Mouse (Mus musculus): Measurements from ENCODE around the gene Gpn2. TPM values are rescaled to one million over a fixed set of nuclear protein-coding genes. Genes with fewer than 3 reads are reported as not detected.

Gene Gpn2
- total RNA-seq, 2 experiments from 2014 or later: 5.1 to 5.4 TPM

- no peak for DNase-seq
- intact Hi-C loops (cut with DNase I; ENCODE audit: low total_unique reads): no loop called here
These were observed 6.2 kb upstream of the Gpn2 start for GRCm38 (mm10) chr4:133577983-133578382.

GRCm38 (mm10) chr4:133583690-133584058 lies 488 bp upstream of the Gpn2 start:
- intact Hi-C loops (cut with DNase I; ENCODE audit: low total_unique reads): no loop called here

GRCm38 (mm10) chr4:133592570-133592969 lies 8.4 kb downstream of the Gpn2 start:
- intact Hi-C loops (cut with DNase I; ENCODE audit: low total_unique reads): loop anchor here (5.0 kb wide), 1 partner anchor 240 kb away; no protein-coding TSS in a partner anchor
- peak; percentile 45 for DNase-seq

More at GRCm38 (mm10) chr4:133583690-133584058, 488 bp upstream of the Gpn2 start:
- DNase-seq: no peak

GRCm38 (mm10) chr4:133595538-133595937 lies 11.4 kb downstream of the Gpn2 start:
- no peak for DNase-seq
- intact Hi-C loops (cut with DNase I; ENCODE audit: low total_unique reads): loop anchor here (5.0 kb wide), 1 partner anchor 52 kb away; no protein-coding TSS in a partner anchor

GRCm38 (mm10) chr4:133596084-133596483 lies 11.9 kb downstream of the Gpn2 start:
- no peak for DNase-seq
- intact Hi-C loops (cut with DNase I; ENCODE audit: low total_unique reads): loop anchor here (5.0 kb wide), 1 partner anchor 51 kb away; no protein-coding TSS in a partner anchor

- intact Hi-C loops (cut with DNase I; ENCODE audit: low total_unique reads): loop anchor here (5.0 kb wide), 1 partner anchor 49 kb away; no protein-coding TSS in a partner anchor
- no peak for DNase-seq
These were observed 14.5 kb downstream of the Gpn2 start for GRCm38 (mm10) chr4:133598616-133599015.

GRCm38 (mm10) chr4:133599116-133599515 lies 15.0 kb downstream of the Gpn2 start:
- intact Hi-C loops (cut with DNase I; ENCODE audit: low total_unique reads): loop anchor here (5.0 kb wide), 1 partner anchor 48 kb away; no protein-coding TSS in a partner anchor
- DNase-seq: no peak

- DNase-seq: peak; percentile 92
- intact Hi-C loops (cut with DNase I; ENCODE audit: low total_unique reads): loop anchor here (5.0 kb wide), 1 partner anchor 48 kb away; no protein-coding TSS in a partner anchor
These were observed 15.5 kb downstream of the Gpn2 start for GRCm38 (mm10) chr4:133599571-133600073.

GRCm38 (mm10) chr4:133600306-133600705 lies 16.1 kb downstream of the Gpn2 start:
- intact Hi-C loops (cut with DNase I; ENCODE audit: low total_unique reads): no loop called here
- DNase-seq: no peak

- intact Hi-C loops (cut with DNase I; ENCODE audit: low total_unique reads): no loop called here
- peak; percentile 54 for DNase-seq
These were observed 17.6 kb downstream of the Gpn2 start, which contains the start of gene Sfn for GRCm38 (mm10) chr4:133601721-133602218. Gene Sfn (minus strand): TSS chr4:133602168.

- DNase-seq: no peak
- intact Hi-C loops (cut with DNase I; ENCODE audit: low total_unique reads): no loop called here
These were observed 18.9 kb downstream of the Gpn2 start for GRCm38 (mm10) chr4:133603056-133603455.

GRCm38 (mm10) chr4:133604175-133604574 lies 20.0 kb downstream of the Gpn2 start:
- no peak for DNase-seq
- intact Hi-C loops (cut with DNase I; ENCODE audit: low total_unique reads): no loop called here

- no peak for DNase-seq
- intact Hi-C loops (cut with DNase I; ENCODE audit: low total_unique reads): no loop called here
These were observed 20.7 kb downstream of the Gpn2 start for GRCm38 (mm10) chr4:133604856-133605255.

GRCm38 (mm10) chr4:133605330-133605729 lies 21.2 kb downstream of the Gpn2 start:
- no peak for DNase-seq
- intact Hi-C loops (cut with DNase I; ENCODE audit: low total_unique reads): no loop called here

GRCm38 (mm10) chr4:133607284-133607683 lies 23.1 kb downstream of the Gpn2 start:
- intact Hi-C loops (cut with DNase I; ENCODE audit: low total_unique reads): no loop called here
- no peak for DNase-seq

GRCm38 (mm10) chr4:133609719-133610118 lies 25.6 kb downstream of the Gpn2 start:
- DNase-seq: peak; percentile 84
- intact Hi-C loops (cut with DNase I; ENCODE audit: low total_unique reads): no loop called here

GRCm38 (mm10) chr4:133611815-133612214 lies 27.7 kb downstream of the Gpn2 start:
- DNase-seq: no peak
- intact Hi-C loops (cut with DNase I; ENCODE audit: low total_unique reads): no loop called here

GRCm38 (mm10) chr4:133612416-133612815 lies 28.3 kb downstream of the Gpn2 start:
- DNase-seq: no peak
- intact Hi-C loops (cut with DNase I; ENCODE audit: low total_unique reads): no loop called here

GRCm38 (mm10) chr4:133613026-133613425 lies 28.9 kb downstream of the Gpn2 start:
- no peak for DNase-seq
- intact Hi-C loops (cut with DNase I; ENCODE audit: low total_unique reads): no loop called here

- intact Hi-C loops (cut with DNase I; ENCODE audit: low total_unique reads): no loop called here
- DNase-seq: no peak
These were observed 29.7 kb downstream of the Gpn2 start for GRCm38 (mm10) chr4:133613867-133614266.

GRCm38 (mm10) chr4:133614274-133614761 lies 30.2 kb downstream of the Gpn2 start:
- DNase-seq: peak; percentile 42
- intact Hi-C loops (cut with DNase I; ENCODE audit: low total_unique reads): no loop called here
